Mouse (Mus musculus) intestine, embryonic 15.5 days (tissue): ENCODE data around the gene Ppil6. TPM values are rescaled to one million over a fixed set of nuclear protein-coding genes. Genes with fewer than 3 reads are reported as not detected.

Experiments
- ATAC-seq: fragments of 200-750 bp; cut with Nextera tagmentation; 2 replicates; pipeline ENCODE4 v1.8.0; 2017; ENCODE audit warnings: moderate TSS enrichment, moderate library complexity
- H3K27ac ChIP-seq: fragments of 300-500 bp; sonication (generic); 2 replicates; pipeline ENCODE4 v1.5.1; 2015; ENCODE audit warnings: mild to moderate bottlenecking, inconsistent platforms
- H3K27me3 ChIP-seq: fragments of 300-500 bp; sonication (generic); replicated peaks from 2 replicates; pipeline ENCODE4 v1.6.1; 2015; ENCODE audit warnings: inconsistent platforms
- H3K36me3 ChIP-seq: fragments of 300-500 bp; sonication (generic); 2 replicates; pipeline ENCODE4 v1.6.1; 2015; ENCODE audit warnings: inconsistent platforms
- H3K4me1 ChIP-seq: fragments of 300-500 bp; sonication (generic); replicated peaks from 2 replicates; pipeline ENCODE4 v1.6.1; 2015; ENCODE audit warnings: inconsistent platforms
- H3K4me2 ChIP-seq: fragments of 300-500 bp; sonication (generic); replicated peaks from 2 replicates; pipeline ENCODE4 v1.6.1; 2015; ENCODE audit warnings: mild to moderate bottlenecking, inconsistent platforms
- H3K4me3 ChIP-seq: fragments of 300-500 bp; sonication (generic); replicated peaks from 2 replicates; pipeline ENCODE4 v1.5.1; 2015; ENCODE audit warnings: inconsistent platforms
- H3K9ac ChIP-seq: fragments of 300-500 bp; sonication (generic); 2 replicates; pipeline ENCODE4 v1.6.1; 2015; ENCODE audit warnings: inconsistent platforms
- H3K9me3 ChIP-seq: fragments of 300-500 bp; sonication (generic); 2 replicates; pipeline ENCODE4 v1.6.1; 2016; ENCODE audit warnings: inconsistent platforms
- WGBS: fragments of 180-500 bp; shearing (Covaris S2); methylation state at CpG from one replicate; pipeline ENCODE4 v1.1.7; 2015; 5-methylcytosine and 5-hydroxymethylcytosine counted together
- polyA plus RNA-seq: library from polyadenylated mRNA; unstranded; fragments of >200 nt; fragmentation: Nextera tagmentation; extraction: Ambion mirVana; gene quantifications from 2 replicates; pipeline ENCODE4 v1.2.1, GENCODE M21; 2015

Gene Ppil6
- 0.57 and 0.63 TPM in 2 replicates for polyA plus RNA-seq

DNA sequence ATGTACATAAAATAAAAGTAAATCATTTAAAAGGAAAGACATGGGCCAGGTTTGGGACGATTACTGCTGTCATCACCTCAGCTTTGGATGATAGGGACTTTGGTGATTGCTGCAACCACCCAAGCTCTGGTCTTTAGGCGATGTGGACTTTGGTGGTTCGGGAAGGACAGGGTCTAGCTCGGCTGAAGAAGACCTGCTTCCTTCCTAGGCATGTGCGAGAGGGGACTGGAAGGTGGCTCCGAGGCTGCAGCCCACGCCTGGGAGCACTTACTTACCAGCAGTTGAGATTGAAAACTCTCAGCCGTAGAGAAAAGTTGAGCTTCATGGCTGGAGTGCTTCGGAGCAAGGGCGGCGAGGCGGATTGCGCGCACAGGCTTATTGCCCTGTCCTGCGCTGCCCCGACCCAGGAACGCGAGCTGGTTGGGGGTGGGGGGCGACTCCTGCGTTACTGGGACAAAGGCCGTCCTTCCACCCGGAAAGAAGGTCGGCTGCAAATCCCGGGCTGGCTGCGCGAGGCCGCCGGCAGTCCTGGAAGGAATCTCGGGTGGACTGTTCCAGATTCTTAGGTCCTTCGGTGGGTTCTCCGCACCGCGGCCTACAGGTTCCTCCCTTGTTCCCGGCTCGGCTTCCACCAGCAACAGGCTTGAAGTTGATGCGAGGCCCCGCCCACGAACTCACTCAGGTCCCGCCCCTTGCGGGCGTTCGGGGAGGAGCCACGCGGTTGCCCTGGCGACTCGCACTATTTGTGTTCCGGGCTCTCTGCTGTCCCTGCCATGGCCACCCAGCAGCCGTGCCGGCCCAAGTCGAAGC, at the start of gene Ppil6, which contains the start of gene Smpd2:
Ppil6 (plus strand) TSS at position 732 of the 810 bp plus-strand sequence.
Smpd2 (minus strand) TSS at position 662 of the 810 bp plus-strand sequence.
- H3K4me2 ChIP-seq, result peak within 1 kb of the TSS; percentile 97
- H3K4me3 ChIP-seq, result peak within 1 kb of the TSS; percentile 65
- WGBS, result under 1% methylated on average over 50 of the region's 50 CpGs
- peaks cover 24% of the 10 kb centered on the region for H3K36me3 ChIP-seq
- H3K27ac ChIP-seq, result peak within 1 kb of the TSS; percentile 72
- peak within 1 kb of the TSS; percentile 68 for H3K9ac ChIP-seq
- H3K27me3 ChIP-seq, result no peaks in the 10 kb centered on the region
- peaks cover 21% of the 10 kb centered on the region for H3K4me1 ChIP-seq
- H3K9me3 ChIP-seq, result no peaks in the 10 kb centered on the region
- ATAC-seq, result peak; percentile 96

DNA sequence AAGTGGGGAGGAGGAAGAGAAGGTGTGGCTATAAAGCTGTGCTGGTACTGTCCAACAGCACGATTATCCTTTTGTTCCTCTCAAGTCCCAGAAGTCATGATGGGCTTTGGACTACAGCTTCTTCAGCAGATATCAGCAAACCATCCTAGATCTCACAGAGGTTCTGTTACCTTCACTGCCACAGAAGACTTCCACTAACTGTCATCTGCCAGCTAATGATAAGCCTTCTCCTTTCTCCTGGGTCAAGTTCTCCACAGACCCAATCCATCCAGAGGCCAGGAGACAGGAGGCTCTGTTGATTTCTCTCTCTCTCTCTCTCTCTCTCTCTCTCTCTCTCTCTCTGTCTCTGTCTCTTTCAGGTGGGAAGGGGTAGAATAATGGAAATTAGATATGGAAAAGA, 42.0 kb upstream of the Ppil6 start:
- H3K9me3 ChIP-seq, result no peaks in the 10 kb centered on the region
- no peak overlapping the region for H3K4me2 ChIP-seq
- peaks cover 11% of the 10 kb centered on the region for H3K4me1 ChIP-seq
- 79% methylated on average over 1 of the region's 1 CpGs for WGBS
- H3K27ac ChIP-seq, result no peak overlapping the region
- ATAC-seq, result no peak
- no peak overlapping the region for H3K9ac ChIP-seq
- H3K4me3 ChIP-seq, result no peak overlapping the region
- H3K36me3 ChIP-seq, result no peaks in the 10 kb centered on the region
- no peaks in the 10 kb centered on the region for H3K27me3 ChIP-seq

DNA sequence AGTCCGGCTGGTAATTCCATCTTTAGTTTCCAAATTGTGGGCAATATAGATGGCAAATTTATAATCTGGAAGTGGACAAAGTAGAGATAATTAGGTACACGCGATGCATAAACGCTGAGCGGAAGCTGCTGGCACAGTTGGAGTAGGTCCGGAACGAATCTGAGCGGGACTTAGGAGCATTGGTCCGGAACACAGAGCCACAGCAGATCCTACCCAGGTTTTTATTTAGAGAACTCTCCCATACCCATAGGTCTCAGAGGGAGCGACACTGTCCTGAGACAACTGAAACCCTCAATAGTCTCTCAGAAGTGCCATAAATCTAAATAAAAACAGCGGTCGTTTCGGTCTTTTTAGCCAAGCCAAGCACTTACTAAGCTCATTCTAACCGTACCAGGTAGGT, 40.6 kb upstream of the Ppil6 start:
- H3K27me3 ChIP-seq, result no peaks in the 10 kb centered on the region
- peak overlapping the region; percentile 83 for H3K4me3 ChIP-seq
- 17% methylated on average over 14 of the region's 14 CpGs for WGBS
- H3K9me3 ChIP-seq, result no peaks in the 10 kb centered on the region
- peak overlapping the region; percentile 36 for H3K9ac ChIP-seq
- H3K4me1 ChIP-seq, result peaks cover 11% of the 10 kb centered on the region
- H3K4me2 ChIP-seq, result peak overlapping the region; percentile 57
- H3K27ac ChIP-seq, result peak overlapping the region; percentile 66; the same call in 1 of the 2 replicates
- ATAC-seq, result peak; percentile 66
- no peaks in the 10 kb centered on the region for H3K36me3 ChIP-seq

DNA sequence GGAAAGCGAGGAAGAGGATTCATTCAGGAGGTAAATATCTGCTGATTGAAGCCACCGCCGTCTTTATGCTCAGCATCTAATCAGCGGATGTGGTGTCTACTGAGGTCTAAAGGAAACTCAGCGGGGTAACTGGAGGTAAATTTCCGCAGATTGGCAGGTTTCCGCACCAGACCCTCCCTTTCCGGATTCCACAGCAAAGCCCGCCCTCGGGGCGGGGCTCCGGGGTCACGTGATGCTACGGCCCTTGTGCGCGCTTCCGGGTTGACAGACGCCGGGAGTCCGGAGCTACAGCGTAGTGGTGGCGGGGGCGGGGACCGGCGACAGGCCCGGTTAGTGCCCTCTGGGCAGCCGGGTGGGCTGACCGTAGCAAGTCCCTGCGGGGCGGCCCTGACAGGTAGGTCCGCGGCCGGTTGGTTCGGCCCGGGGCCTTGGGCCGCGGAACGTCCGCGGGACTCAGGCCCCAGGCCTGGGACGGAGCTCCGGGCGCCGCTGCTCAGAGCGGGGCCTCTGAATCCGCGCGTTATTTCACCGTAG, 40.0 kb upstream of the Ppil6 start, which contains the start of gene Zbtb24:
Zbtb24 (plus strand) TSS at position 247 of the 534 bp plus-strand sequence.
- Histone ChIP-seq H3K4me1 (peaks cover 11% of the 10 kb centered on the region), H3K9ac (peak within 1 kb of the TSS; percentile 85), H3K9me3 (no peaks in the 10 kb centered on the region), H3K27ac (peak within 1 kb of the TSS; percentile 66; the same call in 1 of the 2 replicates), H3K4me3 (peak within 1 kb of the TSS; percentile 83), H3K4me2 (peak within 1 kb of the TSS; percentile 57), H3K36me3 (no peaks in the 10 kb centered on the region), H3K27me3 (no peaks in the 10 kb centered on the region)
- ATAC-seq, result peak; percentile 98
- under 1% methylated on average over 49 of the region's 49 CpGs for WGBS

DNA sequence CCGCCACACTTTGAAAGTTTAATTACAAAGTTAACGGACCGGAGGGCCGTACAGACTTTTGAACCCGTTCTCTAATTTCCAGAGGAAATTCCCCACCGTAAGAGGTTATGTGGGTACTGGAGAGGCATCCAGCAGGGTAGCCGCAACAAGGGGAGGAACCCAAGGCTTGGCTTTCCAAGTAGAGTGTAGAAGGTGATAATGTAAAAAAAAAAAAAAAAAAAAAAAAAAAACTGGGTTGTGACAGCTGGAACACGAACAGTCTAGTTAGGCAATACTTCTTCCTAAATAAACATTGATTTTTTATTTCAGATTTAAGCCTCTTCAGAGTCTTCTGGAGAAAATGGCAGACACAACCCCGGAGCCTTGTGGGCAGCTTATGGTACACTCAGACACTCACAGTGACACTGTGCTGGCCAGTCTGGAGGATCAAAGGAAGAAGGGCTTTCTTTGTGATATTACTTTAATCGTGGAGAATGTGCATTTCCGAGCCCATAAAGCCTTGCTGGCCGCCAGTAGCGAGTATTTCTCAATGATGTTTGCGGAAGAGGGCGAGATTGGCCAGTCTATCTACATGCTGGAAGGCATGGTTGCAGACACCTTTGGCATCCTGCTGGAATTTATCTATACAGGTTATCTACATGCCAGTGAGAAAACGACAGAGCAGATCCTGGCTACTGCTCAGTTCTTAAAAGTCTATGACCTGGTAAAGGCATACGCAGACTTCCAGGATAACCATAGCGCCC, 39.3 kb upstream of the Ppil6 start:
- Histone ChIP-seq H3K4me2 (peak overlapping the region; percentile 57), H3K4me1 (peaks cover 11% of the 10 kb centered on the region), H3K27me3 (no peaks in the 10 kb centered on the region), H3K9ac (peak overlapping the region; percentile 85), H3K27ac (no peak overlapping the region), H3K36me3 (no peaks in the 10 kb centered on the region), H3K4me3 (peak overlapping the region; percentile 83), H3K9me3 (no peaks in the 10 kb centered on the region)
- whole genome bisulfite sequencing, result 45% methylated on average over 18 of the region's 18 CpGs
- ATAC-seq, result peak; percentile 32

DNA sequence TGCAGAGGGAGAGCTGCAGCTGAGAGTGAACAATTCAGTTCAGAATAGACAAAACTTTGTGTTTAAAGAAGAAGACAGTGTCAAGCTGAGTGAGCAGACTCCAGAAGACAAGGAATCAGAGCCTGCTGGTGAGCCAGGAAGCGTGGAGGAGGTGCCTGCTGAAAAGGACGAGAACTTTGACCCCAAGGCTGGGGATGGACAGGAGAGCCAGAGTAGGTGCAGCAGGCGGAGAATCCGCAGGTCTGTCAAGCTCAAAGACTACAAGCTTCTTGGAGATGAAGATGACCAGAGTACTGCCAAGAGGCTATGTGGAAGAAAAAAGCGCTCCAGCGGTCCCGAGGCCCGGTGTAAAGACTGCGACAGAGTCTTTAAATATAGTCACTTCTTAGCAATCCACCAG, 38.6 kb upstream of the Ppil6 start:
- WGBS, result 86% methylated on average over 9 of the region's 9 CpGs

DNA sequence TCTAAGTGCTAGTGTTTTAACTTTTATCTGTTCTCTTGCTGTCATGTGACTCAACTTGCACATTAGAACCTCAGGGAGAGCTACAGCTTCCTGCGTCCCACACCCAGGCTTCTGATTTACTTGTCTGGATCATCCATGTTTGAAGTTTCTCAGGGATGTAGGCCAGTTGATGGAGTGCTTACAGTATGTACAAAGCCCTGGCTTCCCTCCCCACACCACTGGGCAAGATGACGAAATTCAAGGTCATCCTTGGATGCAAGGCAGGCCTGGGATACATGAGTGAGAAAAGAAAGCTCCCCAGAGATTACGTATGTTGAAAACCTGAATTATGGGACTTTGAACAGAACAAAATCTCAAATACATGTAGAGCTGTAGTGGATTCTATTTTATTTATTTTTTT, 37.4 kb upstream of the Ppil6 start:
- H3K9me3 ChIP-seq, result no peaks in the 10 kb centered on the region
- no peaks in the 10 kb centered on the region for H3K27me3 ChIP-seq
- no peak overlapping the region for H3K4me3 ChIP-seq
- 0 out of 2 replicates have a peak, but pooled peaks cover 3% of the 10 kb centered on the region for H3K36me3 ChIP-seq
- no peak overlapping the region for H3K9ac ChIP-seq
- no peak for ATAC-seq
- no peak overlapping the region for H3K27ac ChIP-seq
- peaks cover 11% of the 10 kb centered on the region for H3K4me1 ChIP-seq
- no peak overlapping the region for H3K4me2 ChIP-seq
- 83% methylated on average over 3 of the region's 3 CpGs for WGBS

More for the DNA sequence above, 38.6 kb upstream of the Ppil6 start:
- 0 out of 2 replicates have a peak, but pooled peaks cover 3% of the 10 kb centered on the region for H3K36me3 ChIP-seq
- no peak overlapping the region for H3K4me3 ChIP-seq
- no peak for ATAC-seq
- no peaks in the 10 kb centered on the region for H3K9me3 ChIP-seq
- no peak overlapping the region for H3K27ac ChIP-seq
- peak overlapping the region; percentile 57 for H3K4me2 ChIP-seq
- peaks cover 11% of the 10 kb centered on the region for H3K4me1 ChIP-seq
- no peak overlapping the region for H3K9ac ChIP-seq
- no peaks in the 10 kb centered on the region for H3K27me3 ChIP-seq

DNA sequence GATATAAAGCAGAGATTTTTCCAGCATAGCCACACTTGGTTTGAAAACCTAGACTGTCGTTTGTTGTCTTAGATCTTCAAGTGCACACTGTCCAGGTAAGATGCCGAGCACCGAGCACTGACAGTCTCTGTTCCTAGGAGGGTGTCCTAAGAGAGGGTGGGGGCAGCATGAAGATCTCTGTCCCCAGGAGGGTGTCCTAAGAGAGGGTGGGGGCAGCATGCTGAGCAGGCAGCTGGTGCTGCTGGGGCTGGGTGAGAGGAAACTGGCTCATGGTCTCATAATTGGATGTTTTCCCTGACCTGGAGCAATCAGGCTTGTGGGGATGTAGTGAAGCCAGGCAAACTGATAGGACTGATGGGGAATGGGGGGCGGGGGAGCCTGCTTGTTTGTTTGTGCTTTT, 30.2 kb upstream of the Ppil6 start:
- Histone ChIP-seq H3K9me3 (no peaks in the 10 kb centered on the region), H3K27ac (no peak overlapping the region), H3K4me2 (no peak overlapping the region), H3K36me3 (peaks cover 20% of the 10 kb centered on the region), H3K4me3 (no peak overlapping the region), H3K27me3 (no peaks in the 10 kb centered on the region), H3K9ac (no peak overlapping the region), H3K4me1 (no peaks in the 10 kb centered on the region)
- WGBS, result 79% methylated on average over 4 of the region's 4 CpGs
- no peak for ATAC-seq

DNA sequence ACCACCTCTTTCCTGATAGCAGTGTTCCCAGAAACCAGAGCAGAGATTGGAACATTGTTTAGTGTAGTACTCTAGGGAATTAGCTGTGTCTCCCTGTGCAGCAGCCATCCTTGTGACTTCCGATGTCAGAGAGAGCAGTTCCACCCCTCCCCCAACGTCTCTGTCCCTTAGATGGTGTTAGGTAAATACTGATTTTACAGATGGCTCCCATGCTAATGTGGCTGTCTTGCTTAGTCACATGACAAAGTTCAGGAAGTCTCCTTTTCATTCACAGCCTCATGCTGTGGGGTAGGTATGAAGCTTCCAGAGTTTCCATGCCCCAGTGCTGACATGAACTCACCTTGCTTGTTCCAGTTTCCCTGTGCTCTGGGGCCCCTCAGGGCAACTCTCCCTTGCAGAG, 29.7 kb upstream of the Ppil6 start:
- peaks cover 21% of the 10 kb centered on the region for H3K36me3 ChIP-seq
- no peak overlapping the region for H3K27ac ChIP-seq
- no peaks in the 10 kb centered on the region for H3K4me1 ChIP-seq
- 19% methylated on average over 2 of the region's 2 CpGs for WGBS
- no peak for ATAC-seq
- no peak overlapping the region for H3K9ac ChIP-seq
- H3K4me3 ChIP-seq, result no peak overlapping the region
- H3K27me3 ChIP-seq, result no peaks in the 10 kb centered on the region
- H3K9me3 ChIP-seq, result no peaks in the 10 kb centered on the region
- H3K4me2 ChIP-seq, result no peak overlapping the region

DNA sequence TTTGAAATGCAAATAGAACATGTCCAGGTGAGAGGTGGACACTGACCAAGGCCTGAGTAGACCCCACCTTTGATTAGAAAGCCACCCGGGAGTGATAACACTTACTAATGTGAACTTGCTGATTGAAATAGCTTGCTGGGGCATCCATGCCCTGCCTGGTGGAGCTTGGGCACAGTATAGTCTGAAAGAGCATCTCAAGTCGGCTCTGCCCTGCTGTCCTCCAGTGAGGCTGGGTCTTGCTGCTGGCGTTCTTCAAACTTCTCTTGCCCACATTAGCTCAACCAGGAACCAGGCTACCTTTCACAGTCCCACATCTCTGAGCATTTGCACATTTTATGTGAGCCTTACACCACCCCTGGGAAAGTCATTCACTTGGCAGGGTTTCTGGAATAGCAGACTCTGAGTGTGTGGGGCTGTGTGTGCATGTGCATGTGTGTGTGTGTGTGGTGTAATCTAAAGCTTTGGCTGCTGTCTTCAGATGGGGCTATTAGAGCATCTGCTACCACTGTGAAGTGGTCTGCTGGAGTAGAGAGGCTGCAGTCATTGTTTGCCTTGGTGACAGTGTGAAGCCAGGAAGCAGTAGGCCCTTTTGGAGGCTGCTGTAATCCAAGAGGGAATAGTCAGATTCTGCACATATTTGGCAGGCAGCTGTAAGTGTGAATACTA, 29.0 kb upstream of the Ppil6 start:
- Histone ChIP-seq H3K4me1 (no peaks in the 10 kb centered on the region), H3K9ac (no peak overlapping the region), H3K27ac (no peak overlapping the region), H3K4me2 (no peak overlapping the region), H3K4me3 (no peak overlapping the region), H3K27me3 (no peaks in the 10 kb centered on the region), H3K9me3 (no peaks in the 10 kb centered on the region), H3K36me3 (peaks cover 19% of the 10 kb centered on the region)
- 90% methylated on average over 3 of the region's 3 CpGs for WGBS
- ATAC-seq, result no peak

DNA sequence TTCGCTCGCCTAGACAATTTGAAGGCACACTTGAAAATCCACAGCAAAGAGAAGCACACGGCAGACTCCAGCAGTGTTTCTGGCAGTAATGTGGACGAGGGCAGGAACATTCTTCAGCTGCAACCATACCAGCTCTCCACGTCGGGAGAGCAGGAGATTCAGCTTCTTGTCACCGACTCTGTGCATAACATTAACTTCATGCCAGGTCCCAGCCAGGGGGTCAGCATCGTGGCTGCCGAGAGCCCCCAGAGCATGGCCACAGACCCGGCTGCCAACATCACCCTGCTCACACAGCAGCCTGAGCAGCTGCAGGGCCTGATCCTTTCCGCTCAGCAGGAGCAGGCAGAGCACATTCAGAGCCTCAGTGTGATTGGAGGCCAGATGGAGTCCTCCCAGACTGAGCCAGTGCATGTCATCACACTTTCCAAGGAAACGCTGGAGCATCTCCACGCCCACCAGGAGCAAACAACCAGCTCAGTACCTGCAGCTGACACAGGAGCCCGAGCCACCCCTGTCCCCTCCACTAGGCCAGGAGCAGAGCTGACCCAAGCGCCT, 25.8 kb upstream of the Ppil6 start:
- H3K9me3 ChIP-seq, result no peaks in the 10 kb centered on the region
- WGBS, result 60% methylated on average over 15 of the region's 15 CpGs
- H3K4me2 ChIP-seq, result no peak overlapping the region
- ATAC-seq, result no peak
- H3K27ac ChIP-seq, result no peak overlapping the region
- H3K36me3 ChIP-seq, result peaks cover 18% of the 10 kb centered on the region
- H3K4me3 ChIP-seq, result no peak overlapping the region
- H3K9ac ChIP-seq, result no peak overlapping the region
- no peaks in the 10 kb centered on the region for H3K27me3 ChIP-seq
- no peaks in the 10 kb centered on the region for H3K4me1 ChIP-seq
